8 mouse cellular contexts compared by ENCODE assay signal in genomic region chr10:79681591-79682245, GRCm38 (mm10). TPM values are rescaled to one million over a fixed set of nuclear protein-coding genes. Genes with fewer than 3 reads are reported as not detected.
DNase-seq lines count a peak whose midpoint lies in the region; ATAC-seq and TF ChIP-seq lines count a peak whose summit lies in the region.

Cdc34 (plus strand) TSS chr10:79682195.

- H3K4me3 ChIP-seq in E14TG2a.4 (replicated peaks; ENCODE audit: low read length): peak within 1 kb of the TSS; percentile 100
- H3K4me3 ChIP-seq in forebrain, embryonic 13.5 days: peak within 1 kb of the TSS; percentile 92
- peak within 1 kb of the TSS; percentile 81 for H3K4me3 ChIP-seq in neural tube, embryonic 15.5 days (replicated peaks)

- intact Hi-C loops in heart, postnatal 10 days (cut with DNase I): no loop called here

- H3K4me2 ChIP-seq in forebrain, embryonic 13.5 days: peak within 1 kb of the TSS; percentile 93
- peak within 1 kb of the TSS; percentile 95 for H3K4me2 ChIP-seq in neural tube, embryonic 15.5 days

- H3K4me1 ChIP-seq in E14TG2a.4 (replicated peaks; ENCODE audit: low read depth, low read length): peaks cover 75% of the 10 kb centered on the region
- H3K4me1 ChIP-seq in forebrain, embryonic 13.5 days: peaks cover 26% of the 10 kb centered on the region
- peaks cover 28% of the 10 kb centered on the region for H3K4me1 ChIP-seq in neural tube, embryonic 15.5 days

- H3K27me3 ChIP-seq in E14TG2a.4 (ENCODE audit: insufficient read depth, low read length): no peaks in the 10 kb centered on the region
- no peaks in the 10 kb centered on the region for H3K27me3 ChIP-seq in forebrain, embryonic 13.5 days
- no peaks in the 10 kb centered on the region for H3K27me3 ChIP-seq in neural tube, embryonic 15.5 days (replicated peaks)

- H3K9ac ChIP-seq in forebrain, embryonic 13.5 days: peak within 1 kb of the TSS; percentile 88
- peak within 1 kb of the TSS; percentile 76 for H3K9ac ChIP-seq in neural tube, embryonic 15.5 days (replicated peaks)

- no peaks in the 10 kb centered on the region for H3K9me3 ChIP-seq in E14TG2a.4 (ENCODE audit: low read length)
- no peaks in the 10 kb centered on the region for H3K9me3 ChIP-seq in forebrain, embryonic 13.5 days (replicated peaks)
- H3K9me3 ChIP-seq in neural tube, embryonic 15.5 days (replicated peaks): no peaks in the 10 kb centered on the region

- ATAC-seq in forebrain, embryonic 13.5 days: peak; percentile 96
- peak; percentile 92 for ATAC-seq in neural tube, embryonic 15.5 days (ENCODE audit: low FRiP score)

- peak within 1 kb of the TSS; percentile 86 for H3K27ac ChIP-seq in forebrain, embryonic 13.5 days
- peak within 1 kb of the TSS; percentile 88 for H3K27ac ChIP-seq in neural tube, embryonic 15.5 days (replicated peaks)

- peaks cover 38% of the 10 kb centered on the region for H3K36me3 ChIP-seq in E14TG2a.4 (ENCODE audit: insufficient read depth, low read length)
- H3K36me3 ChIP-seq in forebrain, embryonic 13.5 days (ENCODE audit: poor library complexity, severe bottlenecking): peaks cover 28% of the 10 kb centered on the region
- peaks cover 22% of the 10 kb centered on the region for H3K36me3 ChIP-seq in neural tube, embryonic 15.5 days

- no peak for TF ChIP-seq CTCF in E14TG2a.4 (conservative IDR thresholded peaks at IDR 0.05; ENCODE audit: low read length)

- peak; percentile 95 for DNase-seq in c-Kit-positive CD71-positive TER-119-positive erythroid progenitor cells, embryonic 14.5 days (ENCODE audit: low spot score)
- peak; percentile 99 to 100 for DNase-seq in heart, postnatal 10 days
- DNase-seq in layer of hippocampus, adult 11-12 months (ENCODE audit: low spot score): peak; percentile 100
- DNase-seq in lung, adult 18-20 months: peak; percentile 99 to 100
- peak; percentile 99 for DNase-seq in testis, postnatal 14 days (ENCODE audit: low spot score)

- under 1% methylated on average over 50 of the region's 84 CpGs for WGBS in forebrain, embryonic 13.5 days
- WGBS in neural tube, embryonic 15.5 days: under 1% methylated on average over 64 of the region's 84 CpGs

RNA-seq across cellular contexts. Expression of gene Cdc34, which starts in this region (rescaled TPM):
- polyA plus RNA-seq in forebrain, embryonic 13.5 days (2015; fragmentation: Nextera tagmentation; extraction: Ambion mirVana): 101 and 109 TPM in 2 replicates
- 100 to 1,000 TPM; 152 to 159 TPM for total RNA-seq in heart, postnatal 10 days (2021)
- 83.0 and 83.4 TPM in 2 replicates for polyA plus RNA-seq in neural tube, embryonic 15.5 days (2015; fragmentation: Nextera tagmentation; extraction: Ambion mirVana)

Comparison
In these comparisons a context has a peak if more than half of its experiments do, and no peak if none do; other contexts are left out.
1. Peak in every context shown above with its lines: DNase-seq, ATAC-seq, H3K4me3 ChIP-seq and H3K27ac ChIP-seq.